Mouse (Mus musculus): ENCODE data around the gene Olfr716.
"Not testable (repeated sequence)": the region's sequence is repeated elsewhere in the genome, so short reads cannot be mapped to it uniquely, and the experiment has no call there.

The Olfr716 gene

GRCm38 (mm10) chr7:107138027-107138426 is at the start of gene Olfr716:
Olfr716 (plus strand) TSS chr7:107138327.
- DNase-seq (ENCODE audit: low spot score in 2 of 2): not testable (repeated sequence)

GRCm38 (mm10) chr7:107092920-107093319 is 45.2 kb upstream of the Olfr716 start, which contains the start of gene Olfr17:
Olfr17 (plus strand) TSS chr7:107093220.
- no peak for DNase-seq (ENCODE audit: low spot score in 2 of 2)

GRCm38 (mm10) chr7:107110269-107110668 is 27.9 kb upstream of the Olfr716 start, which contains the start of gene Olfr715b:
Olfr715b (minus strand) TSS chr7:107110369.
- DNase-seq (ENCODE audit: low spot score in 2 of 2): not testable (repeated sequence)

GRCm38 (mm10) chr7:107130983-107131382 is 7.1 kb upstream of the Olfr716 start, which contains the start of gene Olfr715:
Olfr715 (minus strand) TSS chr7:107131083.
- not testable (repeated sequence) for DNase-seq (ENCODE audit: low spot score in 2 of 2)

- no peak for DNase-seq (ENCODE audit: low spot score in 2 of 2)
These were observed 28.6 kb downstream of the Olfr716 start, which contains the start of gene Nlrp14 for GRCm38 (mm10) chr7:107166690-107167089. Nlrp14 (plus strand) TSS chr7:107166990.

- no peak for DNase-seq (ENCODE audit: low spot score in 2 of 2)
These were observed 42.3 kb downstream of the Olfr716 start for GRCm38 (mm10) chr7:107180406-107180805.
